Mouse (Mus musculus): ENCODE data around the gene Rars2. TPM values are rescaled to one million over a fixed set of nuclear protein-coding genes. Genes with fewer than 3 reads are reported as not detected.

The Rars2 gene
- polyA plus RNA-seq, 1 experiment from 2014 or later: 76.7 TPM

DNA sequence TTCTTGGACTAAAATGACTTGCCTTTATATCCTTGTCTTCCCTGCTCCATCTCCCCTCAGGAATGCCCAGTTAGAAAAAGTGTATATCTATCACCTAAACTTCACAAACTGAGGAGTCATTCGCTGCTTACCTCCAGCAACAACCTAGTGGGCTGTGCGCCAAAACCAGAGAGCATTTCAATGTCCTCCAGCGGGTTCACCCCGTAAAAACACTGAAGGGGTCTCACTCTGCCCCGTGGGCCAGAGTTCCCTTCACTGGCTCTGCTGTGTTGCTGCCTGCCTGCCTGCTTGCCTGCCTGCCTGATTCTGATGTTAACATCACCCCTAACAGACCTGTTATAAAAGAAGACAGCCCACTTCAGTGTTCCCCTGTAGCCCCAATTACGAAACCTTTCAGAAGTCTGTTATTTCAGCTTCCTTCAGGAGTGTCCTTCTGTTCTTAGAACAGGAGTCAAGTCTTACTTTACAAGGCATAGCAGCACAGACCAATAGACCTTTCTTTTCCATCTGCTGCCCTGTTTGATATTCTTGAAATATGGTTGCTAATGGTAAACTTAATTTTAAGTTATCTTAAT lies 1.1 kb upstream of the Rars2 start:
- peak overlapping the region; percentile 78 for H3K4me3 ChIP-seq
- WGBS: 76% methylated on average over 6 of the region's 6 CpGs
- H3K27ac ChIP-seq (replicated peaks): no peak overlapping the region
- H3K4me2 ChIP-seq (replicated peaks): peak overlapping the region; percentile 95
- peaks cover 23% of the 10 kb centered on the region for H3K4me1 ChIP-seq
- ATAC-seq (ENCODE audit: low FRiP score, low read depth): no peak
- H3K9me3 ChIP-seq: no peaks in the 10 kb centered on the region
- peaks cover 6% of the 10 kb centered on the region; the same call in 1 of the 2 replicates for H3K36me3 ChIP-seq
- H3K9ac ChIP-seq (replicated peaks): peak overlapping the region; percentile 84
- no peaks in the 10 kb centered on the region for H3K27me3 ChIP-seq

- Histone ChIP-seq H3K27ac (replicated peaks) (peak overlapping the region; percentile 75; the same call in 1 of the 2 replicates), H3K36me3 (0 out of 2 replicates have a peak, but pooled peaks cover 4% of the 10 kb centered on the region), H3K9ac (replicated peaks) (peak overlapping the region; percentile 84), H3K4me3 (peak overlapping the region; percentile 78), H3K9me3 (no peaks in the 10 kb centered on the region), H3K27me3 (no peaks in the 10 kb centered on the region), H3K4me2 (replicated peaks) (peak overlapping the region; percentile 95), H3K4me1 (peaks cover 23% of the 10 kb centered on the region)
- ATAC-seq (ENCODE audit: low FRiP score, low read depth): no peak
- WGBS: 3% methylated on average over 13 of the region's 13 CpGs
These were observed 546 bp downstream of the Rars2 start for GRCm38 (mm10) chr4:34615303-34615702.

DNA sequence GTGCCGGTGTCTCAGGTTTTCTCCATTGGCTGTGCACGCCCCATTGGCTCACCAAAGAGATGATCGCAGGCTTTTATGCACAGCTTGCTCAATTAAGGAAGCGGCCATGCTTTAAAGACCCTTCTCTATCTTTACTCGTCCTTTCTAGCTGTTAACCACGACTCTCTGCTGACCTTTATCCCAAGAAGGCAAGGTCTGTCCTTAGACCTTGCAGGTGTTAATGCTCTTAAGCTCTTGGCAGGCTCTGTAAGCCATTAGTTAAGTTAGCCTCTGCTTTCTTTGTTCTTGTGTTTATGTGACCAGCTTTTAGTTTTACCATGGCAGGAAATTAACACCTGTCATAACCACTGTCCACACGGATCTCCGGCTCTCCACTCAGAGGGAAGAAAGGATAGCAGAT lies 1.4 kb downstream of the Rars2 start:
- no peaks in the 10 kb centered on the region for H3K9me3 ChIP-seq
- 49% methylated on average over 8 of the region's 8 CpGs for WGBS
- peak overlapping the region; percentile 95 for H3K4me2 ChIP-seq (replicated peaks)
- H3K4me3 ChIP-seq: peak overlapping the region; percentile 78
- H3K27me3 ChIP-seq: no peaks in the 10 kb centered on the region
- H3K36me3 ChIP-seq: 0 out of 2 replicates have a peak, but pooled peaks cover 4% of the 10 kb centered on the region
- H3K9ac ChIP-seq (replicated peaks): peak overlapping the region; percentile 84; the same call in 1 of the 2 replicates
- H3K4me1 ChIP-seq: peaks cover 23% of the 10 kb centered on the region
- no peak overlapping the region for H3K27ac ChIP-seq (replicated peaks)
- ATAC-seq (ENCODE audit: low FRiP score, low read depth): no peak

- Histone ChIP-seq H3K4me2 (replicated peaks) (no peak overlapping the region), H3K9me3 (no peaks in the 10 kb centered on the region), H3K4me1 (no peaks in the 10 kb centered on the region), H3K4me3 (no peak overlapping the region), H3K36me3 (peaks cover 37% of the 10 kb centered on the region), H3K9ac (replicated peaks) (no peak overlapping the region), H3K27ac (replicated peaks) (no peak overlapping the region), H3K27me3 (no peaks in the 10 kb centered on the region)
- 96% methylated on average over 4 of the region's 4 CpGs for WGBS
- ATAC-seq (ENCODE audit: low FRiP score, low read depth): no peak
These were observed 10.8 kb downstream of the Rars2 start for GRCm38 (mm10) chr4:34625556-34625955.

GRCm38 (mm10) chr4:34626401-34626800 lies 11.6 kb downstream of the Rars2 start:
- H3K27me3 ChIP-seq: no peaks in the 10 kb centered on the region
- H3K9ac ChIP-seq (replicated peaks): no peak overlapping the region
- H3K4me1 ChIP-seq: no peaks in the 10 kb centered on the region
- peaks cover 45% of the 10 kb centered on the region for H3K36me3 ChIP-seq
- 91% methylated on average over 6 of the region's 6 CpGs for WGBS
- no peak for ATAC-seq (ENCODE audit: low FRiP score, low read depth)
- no peak overlapping the region for H3K27ac ChIP-seq (replicated peaks)
- H3K9me3 ChIP-seq: no peaks in the 10 kb centered on the region
- no peak overlapping the region for H3K4me3 ChIP-seq
- no peak overlapping the region for H3K4me2 ChIP-seq (replicated peaks)

DNA sequence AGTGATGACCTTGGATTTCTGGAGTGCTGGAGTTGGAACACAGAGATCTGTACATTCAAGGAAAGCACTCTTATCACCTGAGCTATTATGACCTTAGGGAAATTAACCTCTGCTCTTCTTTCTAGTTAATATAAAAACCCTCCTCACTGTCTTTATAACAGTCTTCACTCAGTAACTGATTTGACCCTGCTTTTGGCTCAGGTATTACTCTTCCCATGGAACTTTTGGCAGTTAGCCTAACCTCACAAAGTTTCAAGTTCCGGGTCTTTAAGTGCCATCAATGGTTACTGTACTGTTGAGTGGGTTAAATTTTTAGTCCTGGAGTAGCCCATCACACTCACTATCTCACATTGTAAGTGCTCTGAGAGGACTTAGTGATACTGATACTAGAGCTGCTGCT lies 15.2 kb downstream of the Rars2 start:
- Histone ChIP-seq H3K9me3 (no peaks in the 10 kb centered on the region), H3K9ac (replicated peaks) (no peak overlapping the region), H3K36me3 (peaks cover 43% of the 10 kb centered on the region), H3K4me1 (no peaks in the 10 kb centered on the region), H3K4me2 (replicated peaks) (no peak overlapping the region), H3K27me3 (no peaks in the 10 kb centered on the region), H3K27ac (replicated peaks) (no peak overlapping the region), H3K4me3 (no peak overlapping the region)
- 100% methylated on average over 1 of the region's 1 CpGs for WGBS
- no peak for ATAC-seq (ENCODE audit: low FRiP score, low read depth)

DNA sequence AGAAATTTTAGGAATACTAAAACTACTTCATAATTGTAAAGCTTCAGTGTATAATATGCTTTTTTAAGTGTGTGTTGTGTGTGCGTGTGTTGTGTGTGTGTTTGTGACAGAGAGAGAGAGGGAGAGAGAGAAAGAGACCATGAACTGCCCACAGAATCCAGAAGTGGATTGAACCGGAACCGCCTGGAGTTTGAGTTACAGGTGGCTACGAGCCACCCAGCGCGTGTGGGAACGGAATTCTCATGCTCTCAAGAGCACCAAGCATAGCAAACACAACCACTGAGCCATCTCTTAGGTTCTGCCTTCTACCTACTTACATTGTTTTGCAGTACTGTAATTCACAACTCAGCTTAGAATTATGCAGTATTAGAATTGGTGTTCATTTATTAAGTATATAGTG lies 19.4 kb downstream of the Rars2 start:
- 95% methylated on average over 7 of the region's 7 CpGs for WGBS
- ATAC-seq (ENCODE audit: low FRiP score, low read depth): no peak
- H3K4me2 ChIP-seq (replicated peaks): no peak overlapping the region
- H3K9me3 ChIP-seq: no peaks in the 10 kb centered on the region
- no peak overlapping the region for H3K9ac ChIP-seq (replicated peaks)
- H3K4me1 ChIP-seq: no peaks in the 10 kb centered on the region
- H3K36me3 ChIP-seq: peaks cover 35% of the 10 kb centered on the region
- H3K4me3 ChIP-seq: no peak overlapping the region
- H3K27ac ChIP-seq (replicated peaks): no peak overlapping the region
- H3K27me3 ChIP-seq: no peaks in the 10 kb centered on the region

GRCm38 (mm10) chr4:34636036-34636435 lies 21.3 kb downstream of the Rars2 start:
- H3K27me3 ChIP-seq: no peaks in the 10 kb centered on the region
- no peak overlapping the region for H3K4me2 ChIP-seq (replicated peaks)
- peaks cover 35% of the 10 kb centered on the region for H3K36me3 ChIP-seq
- H3K9ac ChIP-seq (replicated peaks): no peak overlapping the region
- ATAC-seq (ENCODE audit: low FRiP score, low read depth): no peak
- H3K4me3 ChIP-seq: no peak overlapping the region
- H3K27ac ChIP-seq (replicated peaks): no peak overlapping the region
- H3K9me3 ChIP-seq: no peaks in the 10 kb centered on the region
- H3K4me1 ChIP-seq: no peaks in the 10 kb centered on the region
- WGBS: 90% methylated on average over 5 of the region's 5 CpGs

DNA sequence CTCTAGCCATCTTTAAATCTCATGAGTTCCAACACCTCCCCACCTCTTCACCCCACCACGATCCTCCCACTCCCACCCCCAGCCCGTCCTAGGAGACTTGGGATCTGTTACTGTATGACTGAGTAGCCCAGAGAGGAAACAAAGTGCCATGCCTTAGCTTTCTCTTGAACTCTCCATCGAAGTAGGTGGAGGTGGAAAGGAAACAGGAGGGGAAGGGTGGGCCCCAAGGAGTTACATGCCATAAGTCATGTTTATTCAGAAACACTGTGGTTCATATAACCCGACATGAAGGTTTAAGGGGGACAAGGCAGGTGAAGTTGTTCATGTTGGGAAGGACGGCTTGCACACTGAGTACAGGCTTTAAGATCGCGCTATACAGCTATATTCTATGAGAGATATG lies 22.6 kb downstream of the Rars2 start:
- 96% methylated on average over 7 of the region's 7 CpGs for WGBS
- no peaks in the 10 kb centered on the region for H3K9me3 ChIP-seq
- H3K4me2 ChIP-seq (replicated peaks): no peak overlapping the region
- H3K27me3 ChIP-seq: no peaks in the 10 kb centered on the region
- no peak overlapping the region for H3K9ac ChIP-seq (replicated peaks)
- ATAC-seq (ENCODE audit: low FRiP score, low read depth): no peak
- H3K4me1 ChIP-seq: no peaks in the 10 kb centered on the region
- no peak overlapping the region for H3K4me3 ChIP-seq
- no peak overlapping the region for H3K27ac ChIP-seq (replicated peaks)
- H3K36me3 ChIP-seq: peaks cover 31% of the 10 kb centered on the region

DNA sequence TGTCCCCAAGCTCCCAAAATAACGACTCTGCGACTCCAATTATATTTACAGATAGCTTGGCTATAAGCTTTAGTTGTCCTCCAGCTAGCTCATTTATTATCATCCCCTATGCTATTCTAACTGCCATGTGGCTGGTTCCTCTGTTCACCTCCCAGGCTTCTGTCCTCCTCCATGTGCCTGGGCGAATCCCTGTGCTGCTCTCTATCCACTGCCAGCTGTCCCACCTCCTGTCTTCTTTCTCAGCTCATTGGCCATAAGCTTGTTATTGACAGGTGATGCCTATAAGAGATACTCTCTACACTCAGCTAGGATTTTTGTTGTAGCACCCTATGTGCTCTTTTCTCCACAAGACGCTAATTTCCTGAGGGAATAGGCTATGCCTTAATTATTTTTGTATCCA lies 23.1 kb downstream of the Rars2 start:
- Histone ChIP-seq H3K4me2 (replicated peaks) (no peak overlapping the region), H3K4me3 (no peak overlapping the region), H3K4me1 (no peaks in the 10 kb centered on the region), H3K9ac (replicated peaks) (no peak overlapping the region), H3K27me3 (no peaks in the 10 kb centered on the region), H3K9me3 (no peaks in the 10 kb centered on the region), H3K27ac (replicated peaks) (no peak overlapping the region), H3K36me3 (peaks cover 36% of the 10 kb centered on the region)
- 90% methylated on average over 4 of the region's 4 CpGs for WGBS
- no peak for ATAC-seq (ENCODE audit: low FRiP score, low read depth)

GRCm38 (mm10) chr4:34639745-34640364 lies 25.1 kb downstream of the Rars2 start:
- no peak for ATAC-seq (ENCODE audit: low FRiP score, low read depth)
- H3K27me3 ChIP-seq: no peaks in the 10 kb centered on the region
- H3K9ac ChIP-seq (replicated peaks): no peak overlapping the region
- WGBS: 87% methylated on average over 5 of the region's 5 CpGs
- H3K9me3 ChIP-seq: no peaks in the 10 kb centered on the region
- H3K36me3 ChIP-seq: peaks cover 31% of the 10 kb centered on the region
- no peak overlapping the region for H3K4me3 ChIP-seq
- no peak overlapping the region for H3K4me2 ChIP-seq (replicated peaks)
- H3K27ac ChIP-seq (replicated peaks): no peak overlapping the region
- H3K4me1 ChIP-seq: no peaks in the 10 kb centered on the region

DNA sequence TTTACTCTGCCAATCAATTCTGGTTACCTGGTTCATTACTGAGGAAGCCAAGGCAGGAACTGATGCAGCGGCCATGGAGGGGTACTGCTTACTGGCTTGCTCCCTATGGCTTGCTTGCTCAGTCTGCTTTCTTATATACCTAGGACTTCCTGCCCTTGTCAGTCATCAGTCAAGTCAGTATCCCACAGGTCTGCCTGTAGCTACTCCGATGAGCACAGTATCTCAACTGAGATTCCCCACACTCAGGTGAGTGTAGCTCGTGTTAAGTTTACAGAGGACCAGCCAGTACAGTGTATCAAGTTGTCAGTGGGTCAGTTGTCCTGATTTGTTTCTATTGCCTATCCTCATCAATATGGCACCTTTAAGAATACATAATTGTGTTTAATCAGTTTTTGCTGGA lies 26.0 kb downstream of the Rars2 start:
- Histone ChIP-seq H3K4me2 (replicated peaks) (no peak overlapping the region), H3K9me3 (no peaks in the 10 kb centered on the region), H3K4me3 (no peak overlapping the region), H3K27ac (replicated peaks) (no peak overlapping the region), H3K4me1 (no peaks in the 10 kb centered on the region), H3K9ac (replicated peaks) (no peak overlapping the region), H3K27me3 (no peaks in the 10 kb centered on the region), H3K36me3 (peaks cover 32% of the 10 kb centered on the region)
- ATAC-seq (ENCODE audit: low FRiP score, low read depth): no peak
- WGBS: 97% methylated on average over 3 of the region's 3 CpGs

GRCm38 (mm10) chr4:34644779-34645178 lies 30.0 kb downstream of the Rars2 start:
- no peak overlapping the region for H3K9ac ChIP-seq (replicated peaks)
- no peaks in the 10 kb centered on the region for H3K4me1 ChIP-seq
- peaks cover 51% of the 10 kb centered on the region for H3K36me3 ChIP-seq
- no peak overlapping the region for H3K27ac ChIP-seq (replicated peaks)
- H3K9me3 ChIP-seq: no peaks in the 10 kb centered on the region
- H3K27me3 ChIP-seq: no peaks in the 10 kb centered on the region
- ATAC-seq (ENCODE audit: low FRiP score, low read depth): no peak
- no peak overlapping the region for H3K4me2 ChIP-seq (replicated peaks)
- H3K4me3 ChIP-seq: no peak overlapping the region
